Mouse (Mus musculus) thymus, postnatal 10 days (tissue): ENCODE measurements around the gene Rslcan18.
"Not testable (repeated sequence)": the region's sequence is repeated elsewhere in the genome, so short reads cannot be mapped to it uniquely, and the experiment has no call there.

Experiments used
- DNase-seq, 2 experiments: peaks; one replicate each; pipeline ENCODE4 v3.0.0; 2021; ENCODE audit warnings: low spot score in 2 of 2

Gene Rslcan18

GRCm38 (mm10) chr13:67116163-67116562 is at the start of gene Rslcan18:
Gene Rslcan18 (minus strand): TSS chr13:67116263.
- DNase-seq, result not testable (repeated sequence)

GRCm38 (mm10) chr13:67128038-67128721 is 12.1 kb upstream of the Rslcan18 start:
- DNase-seq, result peak; percentile 56 to 69

GRCm38 (mm10) chr13:67127507-67127906 is 11.4 kb upstream of the Rslcan18 start:
- DNase-seq, result not testable (repeated sequence)

- DNase-seq, result no peak
Measured at GRCm38 (mm10) chr13:67124460-67124859, 8.4 kb upstream of the Rslcan18 start.

GRCm38 (mm10) chr13:67121360-67121759 is 5.3 kb upstream of the Rslcan18 start, which contains the start of gene Zfp759:
Gene Zfp759 (plus strand): TSS chr13:67121660.
- not testable (repeated sequence) for DNase-seq

GRCm38 (mm10) chr13:67113287-67113686 is 2.8 kb downstream of the Rslcan18 start:
- DNase-seq, result no peak

- DNase-seq, result no peak
Measured at GRCm38 (mm10) chr13:67112096-67112495, 4.0 kb downstream of the Rslcan18 start.

- DNase-seq, result peak in 1 of 2 experiments; percentile 62
Measured at GRCm38 (mm10) chr13:67108821-67109206, 7.2 kb downstream of the Rslcan18 start.

GRCm38 (mm10) chr13:67108194-67108820 is 7.8 kb downstream of the Rslcan18 start, which contains the start of gene Gm28557:
Gene Gm28557 (minus strand): TSS chr13:67108604.
- peak; percentile 84 to 92 for DNase-seq

- no peak for DNase-seq
Measured at GRCm38 (mm10) chr13:67107681-67108080, 8.4 kb downstream of the Rslcan18 start.

- DNase-seq, result no peak
Measured at GRCm38 (mm10) chr13:67097876-67098275, 18.2 kb downstream of the Rslcan18 start, which contains the start of gene Zfp708. Gene Zfp708 (minus strand): TSS chr13:67097976.

- DNase-seq, result no peak
Measured at GRCm38 (mm10) chr13:67090154-67090553, 25.9 kb downstream of the Rslcan18 start.

- no peak for DNase-seq
Measured at GRCm38 (mm10) chr13:67081946-67082345, 34.1 kb downstream of the Rslcan18 start.

- peak; percentile 45 to 49 for DNase-seq
Measured at GRCm38 (mm10) chr13:67081142-67081713, 34.8 kb downstream of the Rslcan18 start.

- no peak for DNase-seq
Measured at GRCm38 (mm10) chr13:67077244-67077643, 38.8 kb downstream of the Rslcan18 start.

GRCm38 (mm10) chr13:67072786-67073185 is 43.3 kb downstream of the Rslcan18 start:
- DNase-seq, result no peak

- DNase-seq, result no peak
Measured at GRCm38 (mm10) chr13:67065386-67065785, 50.7 kb downstream of the Rslcan18 start.

- no peak for DNase-seq
Measured at GRCm38 (mm10) chr13:67062427-67062826, 53.6 kb downstream of the Rslcan18 start.

- peak; percentile 74 to 82 for DNase-seq
Measured at GRCm38 (mm10) chr13:67060786-67061358, 55.2 kb downstream of the Rslcan18 start, which contains the start of gene Zfp712. Gene Zfp712 (minus strand): TSS chr13:67061170.

- no peak for DNase-seq
Measured at GRCm38 (mm10) chr13:67060161-67060785, 55.8 kb downstream of the Rslcan18 start.
